Mouse (Mus musculus): ENCODE measurements at regions not wholly inside any gene's neighbourhood (a gene's known extent, or its start where the extent isn't known, plus 50 kb on each side); places are given as distances from the start of the nearest gene placed in this dataset.

GRCm38 (mm10) chr13:52014566-52014965, 168.1 kb downstream of the Gadd45g start:
- TF ChIP-seq POLR2A (IDR thresholded peaks at IDR 0.05; ENCODE audit: extremely low read depth, insufficient read depth, low read length) = no peak
- no peak for TF ChIP-seq CTCF (IDR thresholded peaks at IDR 0.05; ENCODE audit: low read depth, low read length)

Data from liver, adult 2 months (tissue).